Mouse (Mus musculus) neural tube, embryonic 12.5 days (tissue): ENCODE measurements around the gene 1700015G11Rik. TPM values are rescaled to one million over a fixed set of nuclear protein-coding genes. Genes with fewer than 3 reads are reported as not detected.
A peak's percentile ranks its signal among the peaks of the same experiment; 100 is the strongest.

Experiments
- ATAC-seq: fragments of 200-750 bp; cut with Nextera tagmentation; 2 replicates; pipeline ENCODE4 v1.8.0; 2017; ENCODE audit warnings: low read depth, mild to moderate bottlenecking, moderate TSS enrichment, moderate library complexity; ENCODE audit not compliant: low FRiP score
- H3K27ac ChIP-seq: fragments of 300-500 bp; sonication (generic); 2 replicates; pipeline ENCODE4 v1.5.1; 2016
- H3K27me3 ChIP-seq: fragments of 300-500 bp; sonication (generic); replicated peaks from 2 replicates; pipeline ENCODE4 v1.6.1; 2016; ENCODE audit warnings: mild to moderate bottlenecking
- H3K36me3 ChIP-seq: fragments of 300-500 bp; sonication (generic); 2 replicates; pipeline ENCODE4 v1.6.1; 2016; ENCODE audit warnings: mild to moderate bottlenecking
- H3K4me1 ChIP-seq: fragments of 300-500 bp; sonication (generic); 2 replicates; pipeline ENCODE4 v1.6.1; 2016
- H3K4me2 ChIP-seq: fragments of 300-500 bp; sonication (generic); replicated peaks from 2 replicates; pipeline ENCODE4 v1.6.1; 2016; ENCODE audit warnings: mild to moderate bottlenecking
- H3K4me3 ChIP-seq: fragments of 300-500 bp; sonication (generic); 2 replicates; pipeline ENCODE4 v1.5.1; 2016
- H3K9ac ChIP-seq: fragments of 300-500 bp; sonication (generic); 2 replicates; pipeline ENCODE4 v1.6.1; 2016; ENCODE audit warnings: mild to moderate bottlenecking
- H3K9me3 ChIP-seq: fragments of 300-500 bp; sonication (generic); 2 replicates; pipeline ENCODE4 v1.6.1; 2016; ENCODE audit warnings: mild to moderate bottlenecking
- WGBS: fragments of 180-500 bp; shearing (Covaris S2); methylation state at CpG from one replicate; pipeline ENCODE4 v1.1.7; 2016; 5-methylcytosine and 5-hydroxymethylcytosine counted together
- polyA plus RNA-seq: library from polyadenylated mRNA; unstranded; fragments of >200 nt; fragmentation: Nextera tagmentation; extraction: Ambion mirVana; gene quantifications from 2 replicates; pipeline ENCODE4 v1.2.1, GENCODE M21; 2016

Gene 1700015G11Rik
- polyA plus RNA-seq, 1 experiment from 2014 or later = not detected

- ATAC-seq = no peak
- Histone ChIP-seq H3K4me2 (no peak overlapping the region), H3K27me3 (no peaks in the 10 kb centered on the region), H3K9ac (no peak overlapping the region), H3K9me3 (no peaks in the 10 kb centered on the region), H3K27ac (no peak overlapping the region), H3K4me1 (no peaks in the 10 kb centered on the region), H3K4me3 (no peak overlapping the region), H3K36me3 (no peaks in the 10 kb centered on the region)
- 89% methylated on average over 3 of the region's 3 CpGs for WGBS
Measured at GRCm38 (mm10) chr7:51991020-51991419, 24.5 kb downstream of the 1700015G11Rik start.

- Histone ChIP-seq H3K9me3 (no peaks in the 10 kb centered on the region), H3K4me3 (no peak overlapping the region), H3K9ac (no peak overlapping the region), H3K4me1 (peaks cover 5% of the 10 kb centered on the region; the same call in 1 of the 2 replicates), H3K4me2 (no peak overlapping the region), H3K27me3 (no peaks in the 10 kb centered on the region), H3K36me3 (no peaks in the 10 kb centered on the region), H3K27ac (no peak overlapping the region)
- 74% methylated on average over 6 of the region's 6 CpGs for WGBS
- no peak for ATAC-seq
Measured at GRCm38 (mm10) chr7:51986909-51987308, 28.6 kb downstream of the 1700015G11Rik start.

- no peak overlapping the region for H3K27ac ChIP-seq
- H3K4me3 ChIP-seq = no peak overlapping the region
- 78% methylated on average over 6 of the region's 6 CpGs for WGBS
- H3K4me2 ChIP-seq = no peak overlapping the region
- peaks cover 5% of the 10 kb centered on the region; the same call in 1 of the 2 replicates for H3K4me1 ChIP-seq
- no peaks in the 10 kb centered on the region for H3K27me3 ChIP-seq
- no peaks in the 10 kb centered on the region for H3K36me3 ChIP-seq
- ATAC-seq = no peak
- H3K9ac ChIP-seq = no peak overlapping the region
- H3K9me3 ChIP-seq = no peaks in the 10 kb centered on the region
Measured at GRCm38 (mm10) chr7:51985763-51986162, 29.8 kb downstream of the 1700015G11Rik start.

GRCm38 (mm10) chr7:51982303-51982702, 33.2 kb downstream of the 1700015G11Rik start:
- no peak overlapping the region for H3K27ac ChIP-seq
- no peak overlapping the region for H3K4me3 ChIP-seq
- peaks cover 5% of the 10 kb centered on the region; the same call in 1 of the 2 replicates for H3K4me1 ChIP-seq
- no peaks in the 10 kb centered on the region for H3K36me3 ChIP-seq
- no peaks in the 10 kb centered on the region for H3K27me3 ChIP-seq
- H3K4me2 ChIP-seq = no peak overlapping the region
- H3K9ac ChIP-seq = no peak overlapping the region
- WGBS = 18% methylated on average over 1 of the region's 1 CpGs
- peak; percentile 21; the same call in 1 of the 2 replicates for ATAC-seq
- H3K9me3 ChIP-seq = no peaks in the 10 kb centered on the region

GRCm38 (mm10) chr7:51979271-51979670, 36.3 kb downstream of the 1700015G11Rik start:
- 50% methylated on average over 5 of the region's 5 CpGs for WGBS
- peaks cover 5% of the 10 kb centered on the region; the same call in 1 of the 2 replicates for H3K4me1 ChIP-seq
- H3K36me3 ChIP-seq = no peaks in the 10 kb centered on the region
- H3K4me3 ChIP-seq = no peak overlapping the region
- no peak overlapping the region for H3K27ac ChIP-seq
- no peak overlapping the region for H3K9ac ChIP-seq
- H3K4me2 ChIP-seq = no peak overlapping the region
- H3K27me3 ChIP-seq = no peaks in the 10 kb centered on the region
- H3K9me3 ChIP-seq = no peaks in the 10 kb centered on the region
- no peak for ATAC-seq

GRCm38 (mm10) chr7:51975181-51975580, 40.3 kb downstream of the 1700015G11Rik start:
- no peak for ATAC-seq
- Histone ChIP-seq H3K9ac (no peak overlapping the region), H3K27me3 (no peaks in the 10 kb centered on the region), H3K4me3 (no peak overlapping the region), H3K9me3 (no peaks in the 10 kb centered on the region), H3K4me1 (peaks cover 7% of the 10 kb centered on the region; the same call in 1 of the 2 replicates), H3K27ac (no peak overlapping the region), H3K36me3 (no peaks in the 10 kb centered on the region), H3K4me2 (no peak overlapping the region)
- 66% methylated on average over 6 of the region's 6 CpGs for WGBS

- Histone ChIP-seq H3K27ac (no peak overlapping the region), H3K4me3 (no peak overlapping the region), H3K9ac (no peak overlapping the region), H3K4me2 (no peak overlapping the region), H3K36me3 (no peaks in the 10 kb centered on the region), H3K4me1 (peaks cover 7% of the 10 kb centered on the region; the same call in 1 of the 2 replicates), H3K27me3 (no peaks in the 10 kb centered on the region), H3K9me3 (no peaks in the 10 kb centered on the region)
- no peak for ATAC-seq
- WGBS = 63% methylated on average over 2 of the region's 2 CpGs
Measured at GRCm38 (mm10) chr7:51973526-51973925, 42.0 kb downstream of the 1700015G11Rik start.

GRCm38 (mm10) chr7:51973091-51973490, 42.4 kb downstream of the 1700015G11Rik start:
- no peaks in the 10 kb centered on the region for H3K9me3 ChIP-seq
- WGBS = 61% methylated on average over 5 of the region's 5 CpGs
- H3K4me2 ChIP-seq = no peak overlapping the region

GRCm38 (mm10) chr7:51972252-51972855, 43.2 kb downstream of the 1700015G11Rik start:
- Histone ChIP-seq H3K9ac (no peak overlapping the region), H3K27ac (no peak overlapping the region), H3K4me2 (no peak overlapping the region), H3K36me3 (no peaks in the 10 kb centered on the region), H3K27me3 (no peaks in the 10 kb centered on the region), H3K4me1 (peaks cover 7% of the 10 kb centered on the region; the same call in 1 of the 2 replicates), H3K4me3 (no peak overlapping the region), H3K9me3 (no peaks in the 10 kb centered on the region)
- peak; percentile 58 for ATAC-seq
- WGBS = 36% methylated on average over 6 of the region's 6 CpGs

More at GRCm38 (mm10) chr7:51973091-51973490, 42.4 kb downstream of the 1700015G11Rik start:
- peaks cover 7% of the 10 kb centered on the region; the same call in 1 of the 2 replicates for H3K4me1 ChIP-seq
- no peaks in the 10 kb centered on the region for H3K27me3 ChIP-seq
- H3K36me3 ChIP-seq = no peaks in the 10 kb centered on the region
- no peak overlapping the region for H3K27ac ChIP-seq
- H3K9ac ChIP-seq = no peak overlapping the region
- ATAC-seq = peak; percentile 61; the same call in 1 of the 2 replicates
- no peak overlapping the region for H3K4me3 ChIP-seq

GRCm38 (mm10) chr7:51969379-51969778, 46.1 kb downstream of the 1700015G11Rik start:
- no peak for ATAC-seq
- no peak overlapping the region for H3K4me3 ChIP-seq
- no peaks in the 10 kb centered on the region for H3K27me3 ChIP-seq
- H3K27ac ChIP-seq = no peak overlapping the region
- H3K4me1 ChIP-seq = peaks cover 7% of the 10 kb centered on the region; the same call in 1 of the 2 replicates
- no peak overlapping the region for H3K9ac ChIP-seq
- no peaks in the 10 kb centered on the region for H3K36me3 ChIP-seq
- H3K4me2 ChIP-seq = no peak overlapping the region
- no peaks in the 10 kb centered on the region for H3K9me3 ChIP-seq

- Histone ChIP-seq H3K4me2 (no peak overlapping the region), H3K9ac (no peak overlapping the region), H3K27me3 (no peaks in the 10 kb centered on the region), H3K4me3 (no peak overlapping the region), H3K27ac (no peak overlapping the region), H3K9me3 (no peaks in the 10 kb centered on the region), H3K4me1 (no peaks in the 10 kb centered on the region), H3K36me3 (no peaks in the 10 kb centered on the region)
- 80% methylated on average over 4 of the region's 4 CpGs for WGBS
- ATAC-seq = no peak
Measured at GRCm38 (mm10) chr7:51967581-51967980, 47.9 kb downstream of the 1700015G11Rik start.

- no peaks in the 10 kb centered on the region for H3K9me3 ChIP-seq
- no peaks in the 10 kb centered on the region for H3K36me3 ChIP-seq
- H3K4me1 ChIP-seq = no peaks in the 10 kb centered on the region
- H3K27me3 ChIP-seq = no peaks in the 10 kb centered on the region
- H3K4me3 ChIP-seq = no peak overlapping the region
- 90% methylated on average over 7 of the region's 7 CpGs for WGBS
- no peak for ATAC-seq
- H3K27ac ChIP-seq = no peak overlapping the region
- H3K4me2 ChIP-seq = no peak overlapping the region
- H3K9ac ChIP-seq = no peak overlapping the region
Measured at GRCm38 (mm10) chr7:51964681-51965080, 50.8 kb downstream of the 1700015G11Rik start.
